Mouse (Mus musculus) CH12.LX (cell line): ENCODE results near the gene Cfap58. TPM values are rescaled to one million over a fixed set of nuclear protein-coding genes. Genes with fewer than 3 reads are reported as not detected.

Source experiments
- DNase-seq: peaks from one replicate; pipeline ENCODE4 v3.0.0-alpha.2; 2013; ENCODE audit errors: extremely low read depth
- H3K27ac ChIP-seq: 2 replicates; pipeline ENCODE4 v1.5.1; 2012; ENCODE audit warnings: low read depth, mild to moderate bottlenecking, control low read depth, moderate library complexity; ENCODE audit not compliant: insufficient read depth
- H3K27me3 ChIP-seq: replicated peaks from 2 replicates; pipeline ENCODE3; 2012; ENCODE audit warnings: inconsistent platforms
- H3K36me3 ChIP-seq, 2 experiments: replicated peaks in 1 of 2; 2 replicates each; pipeline versions ENCODE3 to v1.6.1; 2012; ENCODE audit warnings: inconsistent platforms in 1 of 2, low read length in 1 of 2, mild to moderate bottlenecking in 1 of 2, mixed read lengths in 1 of 2, moderate library complexity in 1 of 2; ENCODE audit not compliant: control insufficient read depth in 1 of 2, insufficient read depth in 1 of 2
- H3K4me1 ChIP-seq, 2 experiments: 2 replicates each; pipeline ENCODE4 v1.6.1; 2012; ENCODE audit warnings: inconsistent platforms in 1 of 2, moderate library complexity in 1 of 2; ENCODE audit not compliant: insufficient read depth in 2 of 2, control insufficient read depth in 1 of 2
- H3K4me2 ChIP-seq: 2 replicates; pipeline ENCODE4 v1.6.1; 2012; ENCODE audit warnings: low read depth, mild to moderate bottlenecking, control low read depth; ENCODE audit not compliant: poor library complexity, insufficient read depth, severe bottlenecking
- H3K4me3 ChIP-seq, 3 experiments: fragments of 150-350 bp in 1 of 3; sonication (generic) in 1 of 3; replicated peaks in 1 of 3; 2 replicates each; pipeline versions ENCODE3 to v1.5.1; 2011 to 2012; ENCODE audit warnings: low read depth in 2 of 3, low read length in 2 of 3, mild to moderate bottlenecking in 2 of 3, moderate library complexity in 2 of 3, control low read depth in 1 of 3, improper control_type of control experiment in 1 of 3, inconsistent platforms in 1 of 3, mixed read lengths in 1 of 3; ENCODE audit not compliant: poor library complexity in 1 of 3
- H3K79me2 ChIP-seq: replicated peaks from 2 replicates; pipeline ENCODE4 v1.6.1; 2012; ENCODE audit warnings: mild to moderate bottlenecking, moderate library complexity; ENCODE audit not compliant: control insufficient read depth, poor library complexity, insufficient read depth, severe bottlenecking; ENCODE audit errors: extremely low read depth
- H3K9ac ChIP-seq: 2 replicates; pipeline ENCODE4 v1.6.1; 2012; ENCODE audit warnings: low read depth, mild to moderate bottlenecking, control low read depth, moderate library complexity; ENCODE audit not compliant: insufficient read depth
- H3K9me3 ChIP-seq: replicated peaks from 2 replicates; pipeline ENCODE3; 2012; ENCODE audit warnings: low read length, inconsistent platforms, mixed read lengths
- ELF1 ChIP-seq: IDR thresholded peaks from 2 replicates; pipeline ENCODE4 v1.6.1; 2014; ENCODE audit warnings: low read depth, mild to moderate bottlenecking, inconsistent platforms, low read length, improper control_type of control experiment
- EP300 ChIP-seq: IDR thresholded peaks from 2 replicates; pipeline ENCODE4 v1.6.1; 2011; ENCODE audit warnings: low read length, improper control_type of control experiment
- JUN ChIP-seq: IDR thresholded peaks from 2 replicates; pipeline ENCODE4 v1.6.1; 2011; ENCODE audit warnings: low read depth, mild to moderate bottlenecking, low read length, improper control_type of control experiment, moderate library complexity; ENCODE audit not compliant: insufficient read depth
- KAT2A ChIP-seq: IDR thresholded peaks from 2 replicates; pipeline ENCODE4 v1.6.1; 2012; ENCODE audit warnings: low read length, improper control_type of control experiment, inconsistent platforms; ENCODE audit not compliant: insufficient replicate concordance
- MAX ChIP-seq: IDR thresholded peaks from 2 replicates; pipeline ENCODE4 v1.6.1; 2011; ENCODE audit warnings: low read length, improper control_type of control experiment
- MEF2A ChIP-seq: IDR thresholded peaks from 2 replicates; pipeline ENCODE4 v1.6.1; 2014; ENCODE audit warnings: low read depth, mild to moderate bottlenecking, inconsistent platforms, low read length, improper control_type of control experiment, borderline replicate concordance
- MXI1 ChIP-seq: IDR thresholded peaks from 2 replicates; pipeline ENCODE4 v1.6.1; 2011; ENCODE audit warnings: mild to moderate bottlenecking, low read depth, low read length, improper control_type of control experiment
- NRF1 ChIP-seq: IDR thresholded peaks from 2 replicates; pipeline ENCODE4 v1.6.1; 2014; ENCODE audit warnings: low read depth, mild to moderate bottlenecking, inconsistent platforms, low read length, improper control_type of control experiment, moderate library complexity
- PAX5 ChIP-seq: IDR thresholded peaks from 2 replicates; pipeline ENCODE4 v1.6.1; 2012; ENCODE audit warnings: low read length, inconsistent platforms, mixed read lengths
- POLR2A ChIP-seq: IDR thresholded peaks from 2 replicates; pipeline ENCODE4 v1.6.1; 2011; ENCODE audit warnings: low read depth, mild to moderate bottlenecking, improper control_type of control experiment, low read length
- RAD21 ChIP-seq: IDR thresholded peaks from 2 replicates; pipeline ENCODE4 v1.6.1; 2011; ENCODE audit warnings: low read depth, mild to moderate bottlenecking, low read length, improper control_type of control experiment, moderate library complexity
- TBP ChIP-seq: conservative IDR thresholded peaks from 2 replicates; pipeline ENCODE4 v1.6.1; 2011; ENCODE audit warnings: low read depth, low read length, improper control_type of control experiment
- UBTF ChIP-seq: IDR thresholded peaks from 2 replicates; pipeline ENCODE4 v1.6.1; 2012; ENCODE audit warnings: low read depth, mild to moderate bottlenecking, inconsistent platforms, low read length, improper control_type of control experiment, moderate library complexity
- USF1 ChIP-seq: IDR thresholded peaks from 2 replicates; pipeline ENCODE4 v1.6.1; 2014; ENCODE audit warnings: low read depth, mild to moderate bottlenecking, inconsistent platforms, low read length, improper control_type of control experiment
- USF2 ChIP-seq: conservative IDR thresholded peaks from 2 replicates; pipeline ENCODE4 v1.6.1; 2011; ENCODE audit warnings: low read depth, low read length, improper control_type of control experiment
- ZKSCAN1 ChIP-seq: IDR thresholded peaks from 2 replicates; pipeline ENCODE4 v1.6.1; 2012; ENCODE audit warnings: low read depth, inconsistent platforms, low read length, improper control_type of control experiment, borderline replicate concordance
- ZMIZ1 ChIP-seq: IDR thresholded peaks from 2 replicates; pipeline ENCODE4 v1.6.1; 2012; ENCODE audit warnings: low read depth, mild to moderate bottlenecking, inconsistent platforms, low read length, improper control_type of control experiment
- ZNF384 ChIP-seq: IDR thresholded peaks from 2 replicates; pipeline ENCODE4 v1.6.1; 2012; ENCODE audit warnings: low read depth, low read length, improper control_type of control experiment, inconsistent platforms
- dilution Hi-C: fragments of 300-500 bp; cut with MboI; formaldehyde crosslinking; loops from 2 replicates; pipeline ENCODE4 v1.14.3; 2020; ENCODE audit warnings: low sequenced_read_pairs; ENCODE audit not compliant: extremely low pct_unique_long_range_greater_than_20kb, extremely low pct_ligation_motif_present
- in situ Hi-C: fragments of 300-500 bp; cut with MboI; formaldehyde crosslinking; loops from 3 replicates; pipeline ENCODE4 v1.14.3; 2019; ENCODE audit warnings: low sequenced_read_pairs, low pct_ligation_motif_present, low pct_unique_long_range_greater_than_20kb, mixed read lengths
- polyA plus RNA-seq: library from polyadenylated mRNA; unstranded; fragments of >175 nt; gene quantifications from 2 replicates; pipeline ENCODE4 v1.2.1, GENCODE M21; 2012; ENCODE audit warnings: low read depth; ENCODE audit not compliant: insufficient read length
- total RNA-seq, 2 experiments: library from RNA; depleted of rRNA; stranded (reverse); fragments of 300-350 nt in 1 of 2; fragments of >200 nt in 1 of 2; gene quantifications; 2 replicates each; pipeline ENCODE4 v1.2.3; 2012 to 2014

Cfap58 gene
- total and polyA plus RNA-seq, 3 experiments, result 0.13 to 0.27 TPM; not detected in 1

GRCm38 (mm10) chr19:47946821-47947465 is 9.5 kb downstream of the Cfap58 start:
- peaks cover 0 to 5% of the 10 kb centered on the region in 2 experiments; a peak in 1 of 4 replicates for H3K4me1 ChIP-seq
- no peaks in the 10 kb centered on the region for H3K36me3 ChIP-seq
- no peak overlapping the region for H3K9ac ChIP-seq
- H3K4me2 ChIP-seq, result no peak overlapping the region
- TF ChIP-seq JUN (no peak), KAT2A (no peak), ELF1 (no peak), USF1 (no peak), UBTF (no peak), ZNF384 (no peak), MXI1 (no peak), ZKSCAN1 (no peak), PAX5 (no peak), ZMIZ1 (no peak), EP300 (no peak), RAD21 (no peak)
- no peak overlapping the region for H3K4me3 ChIP-seq
- H3K27ac ChIP-seq, result no peak overlapping the region
- no peaks in the 10 kb centered on the region for H3K9me3 ChIP-seq
- dilution Hi-C loops, result no loop called here
- H3K79me2 ChIP-seq, result no peaks in the 10 kb centered on the region
- in situ Hi-C loops, result loop anchor here (25.0 kb wide), 1 partner anchor 285 kb away; no protein-coding TSS in a partner anchor
- peaks cover 45% of the 10 kb centered on the region for H3K27me3 ChIP-seq
- no peak for DNase-seq

GRCm38 (mm10) chr19:47950946-47951345 is 13.5 kb downstream of the Cfap58 start:
- in situ Hi-C loops, result no loop called here
- Histone ChIP-seq H3K36me3 (no peaks in the 10 kb centered on the region), H3K27me3 (peaks cover 34% of the 10 kb centered on the region), H3K9me3 (no peaks in the 10 kb centered on the region), H3K79me2 (no peaks in the 10 kb centered on the region), H3K4me2 (no peak overlapping the region), H3K4me1 (peaks cover 0 to 5% of the 10 kb centered on the region in 2 experiments; a peak in 1 of 4 replicates), H3K4me3 (no peak overlapping the region), H3K9ac (no peak overlapping the region), H3K27ac (no peak overlapping the region)
- dilution Hi-C loops, result no loop called here
- TF ChIP-seq ZMIZ1 (no peak), USF2 (no peak), MAX (no peak), ZKSCAN1 (no peak), RAD21 (no peak), NRF1 (no peak), TBP (no peak), MEF2A (no peak), KAT2A (no peak), POLR2A (no peak)
- no peak for DNase-seq
